Mouse (Mus musculus) left cerebral cortex, adult 11 months (tissue): ENCODE results near the gene Gm4969.
A peak's percentile ranks its signal among the peaks of the same experiment; 100 is the strongest.
"Not testable (repeated sequence)": the region's sequence is repeated elsewhere in the genome, so short reads cannot be mapped to it uniquely, and the experiment has no call there.

Experiments used
- DNase-seq: peaks from one replicate; pipeline ENCODE4 v3.0.0; 2022; ENCODE audit warnings: low spot score

The Gm4969 gene

GRCm38 (mm10) chr7:19118028-19118771 lies at the start of gene Gm4969:
TSS of gene Gm4969 (minus strand) at chr7:19118368.
- DNase-seq, result no peak

DNA sequence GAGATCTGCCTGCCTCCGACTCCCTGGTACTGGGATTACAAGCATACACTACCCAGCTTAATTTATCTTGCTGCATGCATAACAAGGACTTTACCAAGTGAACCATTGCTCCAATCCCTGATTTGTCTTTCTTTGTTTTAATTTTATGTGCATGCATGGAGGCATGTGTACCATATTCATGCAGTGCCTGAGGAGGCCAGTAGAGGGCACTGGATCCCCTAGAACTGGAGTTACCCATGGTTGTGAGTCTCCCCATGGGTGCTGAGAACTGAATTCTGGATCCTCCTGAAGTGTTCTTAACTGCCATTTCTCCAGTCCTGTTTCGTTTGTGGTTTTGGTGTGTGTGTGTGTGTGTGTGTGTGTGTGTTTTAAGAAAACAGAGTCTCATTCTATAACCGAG lies 48.8 kb upstream of the Gm4969 start:
- DNase-seq, result no peak

- DNase-seq, result no peak
Observed at GRCm38 (mm10) chr7:19165656-19166423, 47.7 kb upstream of the Gm4969 start, which contains the start of gene Gipr. TSS of gene Gipr (minus strand) at chr7:19166127.

GRCm38 (mm10) chr7:19164978-19165377 lies 46.8 kb upstream of the Gm4969 start:
- DNase-seq, result no peak

GRCm38 (mm10) chr7:19164189-19164588 lies 46.0 kb upstream of the Gm4969 start:
- DNase-seq, result no peak

GRCm38 (mm10) chr7:19163752-19164151 lies 45.6 kb upstream of the Gm4969 start:
- DNase-seq, result no peak

DNA sequence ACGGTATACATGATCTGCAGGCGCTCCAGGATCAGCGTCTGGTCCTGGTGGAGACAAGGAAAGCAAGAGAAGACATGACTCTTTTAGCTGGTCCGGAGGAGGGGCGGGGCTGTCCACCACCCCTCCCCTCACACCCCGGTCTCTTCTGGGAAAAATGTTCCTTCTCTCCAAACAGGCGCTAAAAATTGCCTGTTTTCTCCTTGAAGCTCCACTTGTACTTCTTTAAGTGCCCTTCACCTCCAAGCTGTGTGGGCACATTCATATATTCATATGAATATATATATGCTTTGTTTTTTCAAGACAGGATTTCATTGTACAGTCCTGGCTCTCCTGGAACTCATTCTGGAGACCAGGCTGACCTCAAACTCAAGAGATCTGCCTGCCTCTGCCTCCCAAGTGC lies 44.8 kb upstream of the Gm4969 start:
- no peak for DNase-seq

- no peak for DNase-seq
Observed at GRCm38 (mm10) chr7:19160115-19160514, 41.9 kb upstream of the Gm4969 start.

GRCm38 (mm10) chr7:19159411-19159810 lies 41.2 kb upstream of the Gm4969 start:
- DNase-seq, result no peak

GRCm38 (mm10) chr7:19158601-19159000 lies 40.4 kb upstream of the Gm4969 start:
- no peak for DNase-seq

GRCm38 (mm10) chr7:19157160-19157800 lies 39.1 kb upstream of the Gm4969 start:
- DNase-seq, result peak; percentile 90

- no peak for DNase-seq
Observed at GRCm38 (mm10) chr7:19155825-19156475, 37.8 kb upstream of the Gm4969 start.

DNA sequence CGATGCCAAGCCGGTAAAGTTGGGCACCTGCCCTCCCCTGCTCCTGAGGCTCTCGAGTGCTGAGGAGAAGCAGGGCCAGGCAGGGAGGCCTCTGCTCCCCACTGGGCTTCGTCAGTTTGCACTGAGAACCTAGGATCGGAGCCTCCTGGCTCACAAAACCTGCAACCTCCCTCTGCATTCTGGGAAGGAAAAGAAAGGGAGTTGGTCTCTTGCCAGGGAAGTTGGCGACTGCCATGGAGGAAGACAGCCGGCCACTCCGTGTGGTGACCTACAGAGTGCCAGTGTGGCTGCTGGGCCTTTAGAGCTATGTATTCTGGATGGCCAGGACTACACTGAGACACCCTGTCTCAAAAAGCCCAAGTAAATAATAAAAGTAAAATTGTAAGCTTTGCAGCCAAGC lies 36.6 kb upstream of the Gm4969 start:
- no peak for DNase-seq

GRCm38 (mm10) chr7:19151121-19151520 lies 33.0 kb upstream of the Gm4969 start:
- DNase-seq, result not testable (repeated sequence)

- peak; percentile 92 for DNase-seq
Observed at GRCm38 (mm10) chr7:19149626-19150025, 31.5 kb upstream of the Gm4969 start, which contains the start of gene Snrpd2. TSS of gene Snrpd2 (plus strand) at chr7:19149722.

GRCm38 (mm10) chr7:19148875-19149541 lies 30.8 kb upstream of the Gm4969 start, which contains the start of gene Qpctl:
TSS of gene Qpctl (minus strand) at chr7:19149291.
- peak; percentile 98 for DNase-seq

DNA sequence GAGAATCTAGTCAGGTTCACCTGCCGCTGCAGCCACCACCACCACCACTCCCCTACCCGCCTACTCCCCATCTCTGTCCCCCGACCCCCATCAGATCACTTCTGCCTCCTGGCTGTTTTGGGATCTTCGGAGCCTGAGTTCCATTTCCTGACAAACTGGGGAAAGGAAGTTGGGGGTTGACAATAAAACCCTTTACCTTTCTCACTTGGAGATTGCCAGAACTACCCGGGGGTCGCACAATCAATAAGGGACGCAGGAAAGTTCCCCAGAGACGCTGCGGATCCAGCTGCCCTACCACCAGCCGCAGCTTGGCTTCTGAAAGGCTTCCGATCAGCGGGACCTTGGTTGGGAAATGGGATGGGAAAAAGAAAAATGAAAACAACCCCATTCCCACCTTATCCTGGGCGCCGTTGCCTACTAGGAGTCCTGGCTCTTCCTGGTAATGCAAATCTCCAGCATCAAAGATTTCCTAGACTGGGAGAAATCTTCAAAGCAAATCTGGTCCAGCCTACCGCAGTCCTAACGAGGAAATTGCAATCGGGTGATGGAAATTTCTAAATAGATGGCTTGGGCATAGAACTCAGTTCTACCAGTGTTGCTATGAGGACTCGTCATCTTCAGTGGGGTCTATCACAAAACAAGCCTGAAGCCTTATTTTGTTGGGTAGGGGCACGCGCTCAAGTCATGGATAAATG lies 30.2 kb upstream of the Gm4969 start:
- DNase-seq, result no peak

GRCm38 (mm10) chr7:19147497-19148045 lies 29.4 kb upstream of the Gm4969 start:
- DNase-seq, result no peak

DNA sequence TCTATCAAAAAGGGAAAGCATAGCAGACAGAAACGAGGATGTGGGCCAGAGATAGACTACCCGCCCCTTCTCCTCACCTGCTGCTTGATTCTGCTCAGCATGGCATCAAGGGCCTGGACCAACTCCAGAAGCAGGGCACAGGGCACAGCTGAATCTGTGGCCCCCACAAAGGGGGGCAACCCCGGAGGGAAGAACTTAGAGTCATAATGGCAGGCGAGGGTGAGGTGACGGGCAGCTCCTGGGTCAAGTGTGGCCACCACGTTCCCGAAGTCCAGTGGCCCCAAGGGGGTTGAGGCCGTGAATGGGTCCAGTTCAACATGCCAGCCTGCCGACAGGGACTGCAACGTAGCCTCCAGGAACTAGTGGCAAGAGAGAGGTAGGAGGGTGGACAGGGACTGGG lies 28.6 kb upstream of the Gm4969 start:
- no peak for DNase-seq

GRCm38 (mm10) chr7:19137380-19137779 lies 19.2 kb upstream of the Gm4969 start:
- no peak for DNase-seq
